Mouse (Mus musculus): ENCODE data around the gene Ier3.
"Not testable (repeated sequence)": the region's sequence is repeated elsewhere in the genome, so short reads cannot be mapped to it uniquely, and the experiment has no call there.

The Ier3 gene

GRCm38 (mm10) chr17:35836991-35837422 lies 15.5 kb downstream of the Ier3 start:
- peak; percentile 92 for DNase-seq

DNA sequence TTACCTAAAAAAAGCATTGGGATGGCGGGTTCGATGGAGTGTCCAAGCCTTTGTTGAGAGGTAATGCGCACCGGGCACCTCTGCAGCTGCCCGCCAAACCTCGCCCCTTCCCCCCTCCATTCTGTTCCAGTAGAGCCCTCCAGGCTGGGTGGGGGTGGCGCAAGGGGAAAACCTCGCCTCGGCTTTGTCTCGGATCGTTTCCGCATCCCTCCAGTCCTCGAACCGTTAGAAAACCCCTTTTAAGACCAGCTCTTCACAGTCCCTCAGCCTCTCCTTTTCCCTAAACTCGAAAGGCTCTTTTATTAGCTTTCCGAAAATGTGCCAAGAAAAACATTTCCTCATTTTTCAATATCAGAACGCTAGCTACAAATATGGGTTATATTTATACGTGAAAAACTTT lies 16.0 kb downstream of the Ier3 start:
- DNase-seq = peak; percentile 61

- peak; percentile 98 for DNase-seq
Observed at GRCm38 (mm10) chr17:35838122-35838544, 16.6 kb downstream of the Ier3 start, which contains the start of gene Tubb5. TSS of gene Tubb5 (minus strand) at chr17:35838306.

GRCm38 (mm10) chr17:35838570-35838969 lies 17.1 kb downstream of the Ier3 start:
- no peak for DNase-seq

DNA sequence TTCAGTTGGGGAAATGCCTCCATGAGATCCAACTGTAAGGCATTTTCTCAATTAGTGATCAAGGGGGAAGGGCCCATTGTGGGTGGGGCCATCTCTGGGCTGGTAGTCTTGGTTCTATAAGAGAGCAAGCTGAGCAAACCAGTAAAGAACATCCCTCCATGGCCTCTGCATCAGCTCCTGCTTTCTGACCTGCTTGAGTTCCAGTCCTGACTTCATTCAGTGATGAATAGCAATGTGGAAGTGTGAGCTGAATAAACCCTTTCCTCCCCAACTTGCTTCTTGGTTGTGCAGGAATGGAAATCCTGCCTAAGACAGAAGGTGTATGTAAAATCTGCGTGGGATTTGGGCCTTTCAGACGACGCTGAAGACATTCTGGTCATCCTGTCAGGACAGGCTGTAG lies 17.5 kb downstream of the Ier3 start:
- not testable (repeated sequence) for DNase-seq

GRCm38 (mm10) chr17:35840561-35840960 lies 19.1 kb downstream of the Ier3 start:
- DNase-seq = no peak

DNA sequence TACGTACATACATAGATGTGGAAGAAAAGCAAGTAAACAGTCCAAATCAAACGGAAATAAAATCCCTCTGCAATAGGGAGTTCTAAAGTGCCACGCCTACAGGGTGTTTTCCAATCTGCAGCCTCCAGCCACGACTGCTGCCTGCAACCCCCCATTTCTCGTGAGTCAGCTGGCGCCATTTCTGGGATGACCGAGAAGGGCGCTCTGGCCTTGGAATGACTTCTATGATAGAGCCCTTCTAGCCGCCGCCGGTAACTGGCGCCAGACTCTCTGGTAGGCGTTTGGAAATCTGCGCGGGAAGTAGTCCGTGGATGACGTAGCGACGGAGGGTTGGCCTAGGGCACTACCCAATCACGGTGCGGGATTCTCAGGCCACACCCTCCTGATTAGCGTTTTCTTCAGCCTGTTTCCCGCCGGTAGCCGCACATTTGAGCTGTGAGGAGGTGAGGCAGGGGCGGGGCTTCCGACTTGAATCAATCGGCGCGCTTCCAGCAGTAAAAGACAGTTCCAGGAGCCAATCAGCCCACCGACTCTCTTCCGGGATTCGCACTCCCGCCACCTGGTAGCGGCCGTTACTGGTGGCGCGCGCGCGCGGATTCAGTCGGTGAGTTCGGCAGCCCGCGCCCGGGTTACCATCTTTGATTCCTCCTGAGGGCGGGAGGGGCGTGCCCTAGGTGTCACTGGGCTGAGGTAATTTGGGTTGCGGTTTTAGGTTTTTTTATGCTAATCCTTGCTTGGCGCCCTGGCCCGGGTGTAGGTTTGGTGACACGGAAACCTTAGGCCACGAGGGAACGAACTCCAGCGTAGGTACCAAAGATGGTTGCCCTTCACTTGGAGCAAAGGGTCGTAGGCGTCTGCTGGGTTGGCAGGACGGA lies 19.8 kb downstream of the Ier3 start, which contains the start of gene Mdc1:
Gene Mdc1, plus strand, starts transcription at position 440 of the 875 bp plus-strand sequence.
- peak; percentile 100 for DNase-seq

GRCm38 (mm10) chr17:35842006-35842405 lies 20.5 kb downstream of the Ier3 start:
- DNase-seq = no peak

DNA sequence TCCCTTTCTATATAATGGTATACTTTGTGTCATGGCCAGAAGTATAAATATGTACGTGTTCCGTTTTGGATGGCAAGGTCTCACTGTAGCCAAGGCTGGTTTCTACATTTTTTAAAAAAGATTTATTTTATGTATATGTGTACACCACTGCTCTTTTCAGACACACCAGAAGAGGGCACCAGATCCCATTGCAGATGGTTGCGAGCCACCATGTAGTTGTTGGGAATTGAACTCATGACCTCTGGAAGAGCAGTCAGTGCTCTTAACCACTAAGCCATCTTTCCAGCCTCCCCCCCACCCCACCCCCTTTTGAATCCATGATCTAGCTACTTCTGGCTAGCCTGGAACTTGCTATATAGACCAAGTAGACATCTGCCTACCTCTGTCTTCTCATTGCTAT lies 22.0 kb downstream of the Ier3 start:
- no peak for DNase-seq

- peak; percentile 49 for DNase-seq
Observed at GRCm38 (mm10) chr17:35848112-35848511, 26.6 kb downstream of the Ier3 start.

DNA sequence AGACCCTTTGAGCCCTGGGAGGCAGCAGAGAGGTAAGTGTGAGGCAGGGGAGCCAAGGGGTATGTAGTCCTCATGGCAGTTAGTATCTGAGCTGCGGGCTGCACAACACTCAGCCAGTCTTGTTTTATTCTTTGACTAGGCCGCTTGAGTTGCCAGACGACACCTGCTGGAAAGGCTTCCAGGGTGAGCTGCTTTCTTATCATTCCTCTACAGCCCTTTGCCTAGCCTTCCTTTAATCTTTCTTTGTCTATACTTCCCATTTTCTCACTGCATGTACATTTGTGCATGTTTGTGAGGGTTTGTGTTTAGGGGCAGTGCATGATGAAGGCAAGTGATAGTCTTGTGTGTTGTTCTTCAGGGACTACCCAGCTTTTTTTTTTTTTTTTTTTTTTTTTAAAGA lies 29.5 kb downstream of the Ier3 start:
- no peak for DNase-seq

- no peak for DNase-seq
Observed at GRCm38 (mm10) chr17:35859371-35859770, 37.9 kb downstream of the Ier3 start.

GRCm38 (mm10) chr17:35859835-35860234 lies 38.4 kb downstream of the Ier3 start:
- DNase-seq = no peak

- no peak for DNase-seq
Observed at GRCm38 (mm10) chr17:35860831-35861197, 39.3 kb downstream of the Ier3 start.

GRCm38 (mm10) chr17:35861198-35861857 lies 39.8 kb downstream of the Ier3 start, which contains the start of gene Nrm:
TSS of gene Nrm (plus strand) at chr17:35861318.
- peak; percentile 93 for DNase-seq

- DNase-seq = no peak
Observed at GRCm38 (mm10) chr17:35864832-35865353, 43.4 kb downstream of the Ier3 start.

DNA sequence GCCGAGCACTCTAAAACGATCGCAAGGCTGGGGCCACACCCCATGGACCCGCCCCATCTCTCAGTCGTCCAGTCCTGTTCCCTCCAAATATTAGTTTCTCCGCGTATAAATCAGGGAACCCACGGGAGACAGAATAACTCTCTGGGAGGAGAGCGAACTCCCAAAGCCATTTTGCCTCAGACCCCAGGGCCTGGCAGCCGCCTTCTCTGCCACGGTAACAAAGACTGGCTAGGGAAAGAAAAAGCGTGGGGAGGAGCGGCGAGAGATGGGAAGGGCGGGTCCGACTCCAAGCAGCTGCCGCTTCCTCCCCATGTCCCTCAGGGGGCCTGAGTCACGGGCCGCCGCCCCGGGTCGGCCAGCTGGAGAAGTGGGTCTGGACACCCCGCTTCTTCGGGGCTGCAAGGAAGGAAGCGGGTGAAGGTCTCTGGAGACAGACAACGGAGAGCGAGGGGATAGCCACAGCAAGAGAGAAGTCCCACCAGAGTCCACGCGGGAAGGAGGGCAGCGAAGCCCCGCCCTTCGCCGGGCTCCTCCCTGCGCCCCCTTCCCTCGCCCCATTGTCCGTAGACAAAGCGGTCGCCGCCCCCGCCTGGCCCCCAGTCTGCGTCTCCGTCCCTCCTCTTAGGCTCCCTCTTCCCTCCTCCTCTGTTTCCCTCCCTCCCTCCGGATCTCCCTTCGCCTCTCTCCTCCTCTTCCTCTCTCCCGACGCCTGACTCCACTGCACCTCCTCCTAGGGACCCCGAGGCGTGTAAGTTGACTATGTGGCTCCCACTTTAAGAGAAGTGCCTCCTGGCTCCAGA lies 44.2 kb downstream of the Ier3 start, which contains the start of gene Ppp1r18:
Gene Ppp1r18, plus strand, starts transcription at position 113 of the 800 bp plus-strand sequence.
- peak; percentile 79 for DNase-seq

GRCm38 (mm10) chr17:35866281-35866831 lies 44.9 kb downstream of the Ier3 start:
- DNase-seq = peak; percentile 77

DNA sequence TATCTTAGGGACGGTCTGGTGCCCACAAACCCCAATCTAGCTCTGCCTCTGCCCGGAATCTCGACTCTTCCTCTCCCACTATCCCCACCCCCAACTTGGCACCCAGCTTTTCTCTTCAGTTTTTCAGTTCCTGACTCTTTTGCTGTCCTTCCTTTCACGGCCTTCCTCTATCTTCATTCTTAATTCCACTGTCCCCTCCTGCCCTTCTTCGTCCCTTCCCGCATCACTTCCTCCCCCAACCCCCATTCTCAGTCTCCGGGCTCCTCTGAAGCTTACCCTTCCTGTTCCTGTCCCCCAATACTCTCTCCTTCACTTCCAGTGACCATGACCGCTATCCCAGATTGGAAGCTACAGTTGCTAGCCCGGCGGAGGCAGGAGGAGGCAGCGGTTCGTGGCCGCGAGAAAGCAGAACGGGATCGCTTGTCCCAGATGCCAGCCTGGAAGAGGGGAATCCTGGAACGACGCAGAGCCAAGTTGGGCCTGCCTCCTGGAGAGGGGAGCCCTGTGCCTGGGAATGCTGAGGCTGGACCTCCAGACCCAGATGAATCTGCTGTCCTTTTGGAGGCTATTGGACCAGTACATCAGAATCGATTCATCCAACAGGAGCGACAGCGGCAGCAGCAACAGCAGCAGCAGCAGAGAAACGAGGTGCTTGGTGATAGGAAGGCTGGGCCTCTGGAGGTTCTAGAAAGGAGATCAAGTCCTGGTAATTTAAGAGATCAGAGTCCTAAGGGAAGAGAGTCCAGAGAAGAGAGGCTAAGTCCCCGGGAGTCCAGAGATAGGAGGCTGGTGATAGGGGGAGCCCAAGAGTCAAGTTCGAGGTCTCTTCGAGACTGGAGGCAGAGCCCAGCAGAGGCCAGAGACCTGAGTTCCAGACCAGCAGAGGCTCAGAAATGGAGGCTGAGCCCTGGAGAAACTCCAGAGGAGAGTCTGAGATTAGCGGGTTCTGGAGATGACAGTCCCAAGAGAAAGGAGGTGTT lies 45.7 kb downstream of the Ier3 start:
- DNase-seq = peak; percentile 57

DNA sequence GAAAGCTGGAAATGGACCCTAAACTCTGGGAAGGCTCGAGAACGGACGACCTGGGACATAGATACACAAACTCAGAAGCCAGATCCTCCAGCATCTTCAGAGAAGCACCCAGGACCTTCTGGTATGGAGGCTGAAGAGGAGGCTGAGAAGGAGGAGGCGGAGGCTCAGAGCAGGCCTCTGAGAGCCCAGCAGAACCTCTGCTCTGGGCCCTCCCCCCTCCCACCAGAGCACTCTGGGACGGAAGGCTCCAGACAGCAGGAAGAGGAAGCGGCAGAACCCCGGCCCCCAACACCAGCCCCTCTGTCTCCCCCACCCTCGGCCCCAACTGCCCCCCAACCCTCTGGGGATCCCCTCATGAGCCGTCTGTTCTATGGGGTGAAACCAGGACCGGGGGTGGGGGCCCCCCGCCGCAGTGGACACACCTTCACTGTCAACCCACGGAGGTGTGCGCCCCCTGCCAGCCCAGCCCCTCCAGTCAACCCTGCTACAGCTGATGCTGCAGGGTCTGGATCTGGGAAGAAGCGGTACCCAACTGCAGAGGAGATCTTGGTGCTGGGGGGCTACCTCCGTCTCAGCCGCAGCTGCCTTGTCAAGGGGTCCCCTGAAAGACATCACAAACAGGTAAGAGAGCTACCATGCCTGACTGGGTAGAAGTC lies 46.8 kb downstream of the Ier3 start:
- peak; percentile 56 for DNase-seq
